Mouse (Mus musculus) embryo, embryonic 10 days (tissue): ENCODE data around the gene Twsg1.
A peak's percentile ranks its signal among the peaks of the same experiment; 100 is the strongest.

Source experiments
- DNase-seq: peaks from one replicate; pipeline ENCODE4 v3.0.0-alpha.2; 2015; ENCODE audit warnings: low spot score

Twsg1 gene

DNA sequence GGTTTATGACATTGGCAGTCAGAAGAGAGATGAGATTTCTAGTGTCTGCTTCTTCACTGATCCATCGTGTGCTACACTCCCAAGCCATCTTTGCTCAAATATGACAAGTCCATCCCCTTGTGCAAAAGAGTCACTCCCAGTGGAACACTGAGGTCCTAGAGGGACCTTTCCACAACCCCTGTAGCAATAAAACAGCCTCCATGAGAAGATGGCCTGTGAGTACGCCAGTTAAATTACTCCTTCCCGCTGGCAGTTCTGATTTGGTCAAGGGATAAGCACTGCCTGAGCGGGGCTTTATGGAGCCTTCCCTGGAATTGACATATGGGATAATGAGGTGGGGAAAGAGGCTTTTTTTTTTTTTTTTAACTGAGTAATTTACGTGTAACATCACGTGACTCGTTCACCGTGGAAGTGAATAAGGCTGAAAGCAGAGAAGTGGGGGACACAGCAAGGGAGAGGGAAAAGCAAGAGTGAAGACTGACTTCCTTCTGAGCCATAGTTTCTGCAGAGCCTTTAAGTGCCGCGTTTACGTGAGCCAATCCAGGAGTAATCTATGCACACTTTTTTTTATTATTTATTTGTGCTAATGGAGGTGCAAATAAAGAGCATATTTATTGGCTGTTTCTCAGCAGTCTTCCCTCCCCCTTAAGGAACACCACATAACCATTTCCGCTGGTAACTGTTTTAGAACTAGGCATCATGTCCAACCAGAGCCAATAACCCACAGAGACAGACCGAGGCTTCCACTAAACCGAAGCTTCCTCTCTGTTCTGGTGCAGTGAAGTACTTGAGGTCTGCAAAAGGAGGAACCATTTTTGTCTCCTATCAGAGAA, 65.1 kb downstream of the Twsg1 start, which contains the start of gene Ralbp1:
Gene Ralbp1 (minus strand): TSS at position 102 of the 833 bp plus-strand sequence.
- peak; percentile 45 for DNase-seq

DNA sequence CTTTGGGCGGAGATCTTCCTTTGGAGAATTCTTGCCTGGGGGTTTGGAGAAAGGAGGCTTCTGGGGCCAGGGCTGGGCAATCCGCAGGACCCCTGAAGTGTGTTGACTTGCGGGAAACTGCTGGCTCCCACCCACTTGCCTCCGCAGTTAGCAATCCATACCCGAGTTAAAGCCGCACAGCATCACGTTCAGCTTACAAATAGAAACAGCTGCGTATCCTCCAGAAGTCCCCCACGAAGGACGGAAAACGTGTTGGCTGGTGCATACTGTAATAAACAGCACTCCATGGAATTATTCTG, 65.7 kb downstream of the Twsg1 start:
- no peak for DNase-seq

DNA sequence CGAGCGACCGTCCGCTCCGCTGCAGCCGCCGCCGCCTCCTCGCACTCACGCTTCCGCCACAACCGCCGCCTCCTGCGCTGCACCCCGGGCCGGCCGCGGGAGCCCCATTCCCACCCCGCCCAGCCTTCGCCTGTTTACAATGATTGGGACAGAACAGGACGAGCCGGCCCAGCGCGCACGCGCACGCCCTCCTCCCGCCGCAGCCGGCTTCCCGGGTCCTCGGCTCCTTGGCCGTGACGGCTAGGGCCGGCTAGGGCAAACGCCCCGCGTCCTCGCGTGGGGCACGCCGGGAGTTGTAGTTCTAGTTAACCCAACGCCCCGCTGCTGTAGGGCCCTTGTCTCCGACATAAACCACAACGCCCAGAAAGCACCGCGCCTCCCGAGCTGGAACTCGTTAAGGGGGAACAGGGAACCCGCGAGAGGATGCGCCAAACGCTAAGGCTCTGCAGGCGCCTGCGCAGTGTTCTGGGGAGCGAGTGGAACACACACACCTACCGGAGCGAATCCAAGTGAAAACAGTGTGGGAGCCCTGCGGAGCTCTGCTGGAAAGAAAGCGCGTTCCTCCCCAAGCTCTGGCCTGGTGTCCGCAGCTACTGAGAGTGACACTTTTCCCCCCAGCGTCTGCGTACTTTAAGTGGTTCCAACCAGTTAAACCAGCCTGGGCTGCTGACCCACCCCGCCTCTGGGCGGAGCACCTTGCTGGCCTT, 66.2 kb downstream of the Twsg1 start:
- DNase-seq: peak; percentile 100

DNA sequence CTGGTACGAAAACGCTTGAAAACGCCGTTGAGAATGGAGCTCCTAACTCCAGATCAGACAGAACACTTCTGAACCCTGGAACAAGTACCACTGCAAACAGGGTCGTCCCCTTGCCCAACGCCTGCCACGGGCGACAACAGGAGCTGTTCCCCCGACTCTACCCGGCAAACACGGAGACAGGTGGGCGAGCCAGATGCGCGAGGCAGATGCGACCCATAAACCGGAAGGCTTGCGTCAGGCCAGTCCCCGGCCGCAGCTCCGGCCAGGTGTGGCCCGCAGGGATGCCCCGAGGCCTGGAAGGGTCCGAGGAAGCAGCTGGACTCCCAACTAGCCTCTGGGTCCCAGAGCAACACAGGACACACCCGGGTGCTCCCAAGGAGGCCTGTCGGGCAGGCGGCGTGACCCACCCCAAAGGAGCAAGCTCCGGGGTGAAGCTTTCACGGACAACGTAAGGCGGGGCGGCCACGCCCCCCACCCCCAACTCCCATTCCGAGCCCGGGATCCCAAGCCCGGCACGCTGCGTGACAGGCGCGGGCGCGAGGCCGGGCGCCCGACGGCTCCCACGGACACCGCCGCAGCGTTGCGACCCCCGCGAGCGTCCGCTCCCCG, 66.9 kb downstream of the Twsg1 start:
- peak; percentile 25 for DNase-seq

DNA sequence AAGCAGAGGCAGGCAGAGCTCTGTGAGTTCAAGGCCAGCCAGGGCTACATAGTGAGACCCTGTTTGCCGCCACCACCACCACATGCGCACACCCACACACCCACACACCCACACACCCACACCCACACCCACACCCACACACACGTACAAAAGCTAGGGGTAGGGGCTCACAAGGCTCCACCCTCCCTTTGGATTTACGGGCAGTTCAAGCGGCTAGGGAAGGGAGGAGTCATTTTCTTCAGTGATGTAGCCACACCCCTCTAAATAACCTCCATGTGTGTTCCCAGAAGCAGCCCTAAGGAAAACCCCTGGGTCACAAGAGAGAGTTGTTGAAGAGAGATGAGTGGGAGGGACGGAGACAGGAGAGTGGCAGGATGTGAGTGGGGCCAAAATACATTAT, 74.0 kb downstream of the Twsg1 start:
- no peak for DNase-seq

DNA sequence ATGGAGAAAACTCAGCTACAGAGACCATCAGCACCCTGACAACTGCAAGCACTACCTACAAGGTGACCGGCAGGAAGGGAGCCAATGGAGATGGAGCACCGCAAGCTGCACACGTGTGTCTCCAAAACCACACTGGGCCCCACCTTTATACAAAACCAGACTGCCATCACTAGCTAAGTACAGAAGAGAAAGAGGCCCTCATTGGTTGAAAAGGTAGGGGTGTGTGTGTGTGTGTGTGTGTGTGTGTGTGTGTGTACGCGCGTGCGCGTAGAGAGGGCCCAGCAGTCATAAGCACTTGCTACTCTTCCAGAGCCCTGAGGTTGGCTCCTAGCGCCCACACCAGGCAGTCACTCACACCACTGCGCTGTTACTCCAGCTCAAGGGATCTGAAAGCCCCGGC, 77.2 kb downstream of the Twsg1 start:
- no peak for DNase-seq

DNA sequence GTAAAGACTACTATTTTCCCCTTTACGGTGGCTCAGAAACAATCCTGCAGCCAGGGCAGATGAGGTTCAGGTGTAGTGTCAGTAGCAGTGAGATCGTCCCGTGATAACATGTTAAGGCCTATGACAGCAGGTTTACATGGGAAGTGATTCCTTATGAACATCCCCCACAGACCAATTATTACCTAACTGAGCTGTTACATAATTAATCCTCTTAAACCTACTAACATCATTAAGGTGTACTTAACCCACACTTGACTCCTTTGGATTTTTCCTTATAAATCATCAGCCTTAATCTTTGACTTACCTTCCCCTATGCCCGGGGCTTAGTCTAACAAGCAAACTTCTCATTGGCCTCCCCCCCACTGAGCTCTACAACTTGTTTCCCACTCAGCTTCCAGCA, 77.9 kb downstream of the Twsg1 start:
- DNase-seq: no peak

DNA sequence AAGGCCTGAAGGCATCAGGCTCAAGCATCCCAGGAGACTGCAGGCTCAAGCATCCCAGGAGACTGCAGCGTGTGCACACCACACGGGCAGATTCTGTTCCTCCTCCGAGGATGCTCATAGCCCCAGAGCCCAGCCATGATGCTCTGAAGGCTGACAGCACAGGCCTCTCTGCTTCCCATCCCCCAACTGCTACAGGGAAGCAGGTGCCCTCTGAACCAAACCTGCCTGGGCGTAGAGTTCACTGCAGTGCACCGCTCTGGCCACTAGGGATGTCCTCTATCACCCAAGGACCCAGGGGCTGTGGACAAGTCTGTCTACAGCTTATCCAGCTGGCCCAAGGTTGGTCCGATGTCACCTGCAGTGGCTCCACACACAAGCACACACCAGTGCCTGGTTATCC, 78.4 kb downstream of the Twsg1 start:
- peak; percentile 66 for DNase-seq

DNA sequence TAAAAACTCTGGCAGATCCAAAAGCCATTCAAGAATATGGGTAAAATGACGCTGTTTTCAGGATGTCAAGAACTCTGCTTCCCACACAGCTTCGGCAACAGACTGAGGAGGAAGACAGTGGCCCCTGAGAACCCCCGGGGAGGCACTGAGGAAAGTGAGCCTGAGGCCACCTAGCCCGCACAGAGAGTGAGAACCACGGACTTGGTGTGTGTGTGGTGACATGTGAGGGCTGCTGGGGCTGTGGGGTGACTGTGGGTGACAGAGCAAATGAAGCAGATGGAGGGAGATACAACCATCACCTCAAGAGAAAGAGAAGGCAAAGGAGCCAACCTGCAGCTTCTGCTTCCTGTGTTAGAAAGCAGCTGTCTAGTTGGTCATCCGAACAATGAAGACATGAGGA, 79.0 kb downstream of the Twsg1 start:
- no peak for DNase-seq
